Mouse (Mus musculus): ENCODE data around the gene Pex14. TPM values are rescaled to one million over a fixed set of nuclear protein-coding genes. Genes with fewer than 3 reads are reported as not detected.

Gene Pex14
- polyA plus RNA-seq (2015; fragmentation: Nextera tagmentation; extraction: Ambion mirVana), result 46.1 and 47.8 TPM in 2 replicates

GRCm38 (mm10) chr4:149099369-149100017 is at the start of gene Pex14:
Pex14 (minus strand) TSS chr4:149099876.
- Histone ChIP-seq H3K9ac (peak within 1 kb of the TSS; percentile 94), H3K9me3 (replicated peaks) (no peaks in the 10 kb centered on the region), H3K27me3 (no peaks in the 10 kb centered on the region), H3K36me3 (ENCODE audit: poor library complexity, severe bottlenecking) (no peaks in the 10 kb centered on the region), H3K27ac (no peak within 1 kb of the TSS), H3K4me2 (peak within 1 kb of the TSS; percentile 96), H3K4me3 (peak within 1 kb of the TSS; percentile 99), H3K4me1 (peaks cover 17% of the 10 kb centered on the region)
- under 1% methylated on average over 50 of the region's 50 CpGs for WGBS
- peak; percentile 83 for ATAC-seq

GRCm38 (mm10) chr4:149149196-149149595 is 49.5 kb upstream of the Pex14 start:
- H3K4me2 ChIP-seq, result no peak overlapping the region
- peaks cover 52% of the 10 kb centered on the region for H3K36me3 ChIP-seq (ENCODE audit: poor library complexity, severe bottlenecking)
- WGBS, result 89% methylated on average over 9 of the region's 9 CpGs
- H3K27ac ChIP-seq, result no peak overlapping the region
- no peak for ATAC-seq
- H3K4me1 ChIP-seq, result no peaks in the 10 kb centered on the region
- no peak overlapping the region for H3K9ac ChIP-seq
- H3K27me3 ChIP-seq, result no peaks in the 10 kb centered on the region
- no peak overlapping the region for H3K4me3 ChIP-seq
- H3K9me3 ChIP-seq (replicated peaks), result no peaks in the 10 kb centered on the region

GRCm38 (mm10) chr4:149148084-149148483 is 48.4 kb upstream of the Pex14 start:
- no peak for ATAC-seq
- no peak overlapping the region for H3K9ac ChIP-seq
- H3K4me3 ChIP-seq, result no peak overlapping the region
- no peak overlapping the region for H3K4me2 ChIP-seq
- H3K4me1 ChIP-seq, result no peaks in the 10 kb centered on the region
- H3K36me3 ChIP-seq (ENCODE audit: poor library complexity, severe bottlenecking), result peaks cover 41% of the 10 kb centered on the region
- H3K27me3 ChIP-seq, result no peaks in the 10 kb centered on the region
- no peak overlapping the region for H3K27ac ChIP-seq
- WGBS, result 82% methylated on average over 4 of the region's 4 CpGs
- H3K9me3 ChIP-seq (replicated peaks), result no peaks in the 10 kb centered on the region

GRCm38 (mm10) chr4:149147528-149147927 is 47.9 kb upstream of the Pex14 start:
- Histone ChIP-seq H3K4me2 (no peak overlapping the region), H3K4me1 (no peaks in the 10 kb centered on the region), H3K27me3 (no peaks in the 10 kb centered on the region), H3K36me3 (ENCODE audit: poor library complexity, severe bottlenecking) (peaks cover 36% of the 10 kb centered on the region), H3K4me3 (no peak overlapping the region), H3K9me3 (replicated peaks) (no peaks in the 10 kb centered on the region), H3K9ac (no peak overlapping the region), H3K27ac (no peak overlapping the region)
- ATAC-seq, result no peak
- WGBS, result 84% methylated on average over 7 of the region's 7 CpGs

GRCm38 (mm10) chr4:149145151-149145550 is 45.5 kb upstream of the Pex14 start:
- 75% methylated on average over 4 of the region's 4 CpGs for WGBS
- no peak overlapping the region for H3K4me3 ChIP-seq
- H3K9me3 ChIP-seq (replicated peaks), result no peaks in the 10 kb centered on the region
- H3K27ac ChIP-seq, result no peak overlapping the region
- no peaks in the 10 kb centered on the region for H3K4me1 ChIP-seq
- H3K27me3 ChIP-seq, result no peaks in the 10 kb centered on the region
- peaks cover 13% of the 10 kb centered on the region for H3K36me3 ChIP-seq (ENCODE audit: poor library complexity, severe bottlenecking)
- no peak for ATAC-seq
- no peak overlapping the region for H3K4me2 ChIP-seq
- no peak overlapping the region for H3K9ac ChIP-seq

- Histone ChIP-seq H3K27ac (peak overlapping the region; percentile 36; the same call in 1 of the 2 replicates), H3K4me3 (no peak overlapping the region), H3K4me2 (no peak overlapping the region), H3K36me3 (ENCODE audit: poor library complexity, severe bottlenecking) (peaks cover 6% of the 10 kb centered on the region), H3K9me3 (replicated peaks) (no peaks in the 10 kb centered on the region), H3K9ac (peak overlapping the region; percentile 30; the same call in 1 of the 2 replicates), H3K4me1 (no peaks in the 10 kb centered on the region), H3K27me3 (no peaks in the 10 kb centered on the region)
- ATAC-seq, result peak; percentile 92
- 5% methylated on average over 3 of the region's 3 CpGs for WGBS
Measured at GRCm38 (mm10) chr4:149144459-149144858, 44.8 kb upstream of the Pex14 start.

- no peak overlapping the region for H3K4me2 ChIP-seq
- WGBS, result 34% methylated on average over 4 of the region's 4 CpGs
- H3K27ac ChIP-seq, result no peak overlapping the region
- no peak for ATAC-seq
- H3K4me1 ChIP-seq, result no peaks in the 10 kb centered on the region
- no peak overlapping the region for H3K9ac ChIP-seq
- no peaks in the 10 kb centered on the region for H3K9me3 ChIP-seq (replicated peaks)
- H3K4me3 ChIP-seq, result no peak overlapping the region
- H3K27me3 ChIP-seq, result no peaks in the 10 kb centered on the region
- no peaks in the 10 kb centered on the region for H3K36me3 ChIP-seq (ENCODE audit: poor library complexity, severe bottlenecking)
Measured at GRCm38 (mm10) chr4:149143594-149143993, 43.9 kb upstream of the Pex14 start.

- Histone ChIP-seq H3K27ac (no peak overlapping the region), H3K4me1 (peaks cover 8% of the 10 kb centered on the region), H3K4me2 (no peak overlapping the region), H3K9me3 (replicated peaks) (no peaks in the 10 kb centered on the region), H3K9ac (no peak overlapping the region), H3K4me3 (no peak overlapping the region), H3K27me3 (no peaks in the 10 kb centered on the region), H3K36me3 (ENCODE audit: poor library complexity, severe bottlenecking) (no peaks in the 10 kb centered on the region)
- WGBS, result 86% methylated on average over 8 of the region's 8 CpGs
- no peak for ATAC-seq
Measured at GRCm38 (mm10) chr4:149138515-149138914, 38.8 kb upstream of the Pex14 start.

GRCm38 (mm10) chr4:149136982-149137770 is 37.5 kb upstream of the Pex14 start, which contains the start of gene Cenps:
Cenps (minus strand) TSS chr4:149137629.
- Histone ChIP-seq H3K27me3 (no peaks in the 10 kb centered on the region), H3K4me1 (peaks cover 8% of the 10 kb centered on the region), H3K36me3 (ENCODE audit: poor library complexity, severe bottlenecking) (no peaks in the 10 kb centered on the region; the same call in 1 of the 2 replicates), H3K9ac (peak within 1 kb of the TSS; percentile 77), H3K4me2 (peak within 1 kb of the TSS; percentile 61), H3K4me3 (peak within 1 kb of the TSS; percentile 64), H3K27ac (peak within 1 kb of the TSS; percentile 80), H3K9me3 (replicated peaks) (no peaks in the 10 kb centered on the region)
- ATAC-seq, result peak; percentile 92
- 1% methylated on average over 68 of the region's 68 CpGs for WGBS

GRCm38 (mm10) chr4:149136116-149136850 is 36.6 kb upstream of the Pex14 start:
- ATAC-seq, result no peak; the same call in 1 of the 2 replicates

GRCm38 (mm10) chr4:149133395-149133794 is 33.7 kb upstream of the Pex14 start:
- Histone ChIP-seq H3K9me3 (replicated peaks) (no peaks in the 10 kb centered on the region), H3K4me3 (no peak overlapping the region), H3K4me1 (peaks cover 8% of the 10 kb centered on the region), H3K9ac (no peak overlapping the region), H3K36me3 (ENCODE audit: poor library complexity, severe bottlenecking) (peaks cover 34% of the 10 kb centered on the region), H3K27ac (no peak overlapping the region), H3K4me2 (no peak overlapping the region), H3K27me3 (no peaks in the 10 kb centered on the region)
- 86% methylated on average over 5 of the region's 5 CpGs for WGBS
- ATAC-seq, result no peak

More at GRCm38 (mm10) chr4:149136116-149136850, 36.6 kb upstream of the Pex14 start:
- H3K36me3 ChIP-seq (ENCODE audit: poor library complexity, severe bottlenecking), result peaks cover 6% of the 10 kb centered on the region; the same call in 1 of the 2 replicates
- H3K27me3 ChIP-seq, result no peaks in the 10 kb centered on the region
- peak overlapping the region; percentile 61 for H3K4me2 ChIP-seq
- no peak overlapping the region for H3K27ac ChIP-seq
- H3K9ac ChIP-seq, result peak overlapping the region; percentile 77
- H3K4me3 ChIP-seq, result peak overlapping the region; percentile 64
- H3K9me3 ChIP-seq (replicated peaks), result no peaks in the 10 kb centered on the region
- peaks cover 8% of the 10 kb centered on the region for H3K4me1 ChIP-seq
- 64% methylated on average over 18 of the region's 18 CpGs for WGBS
